Mouse (Mus musculus): ENCODE data around the gene Gm21762.
"Not testable (repeated sequence)": the region's sequence is repeated elsewhere in the genome, so short reads cannot be mapped to it uniquely, and the experiment has no call there.

- TF ChIP-seq GATA1, TAL1 (IDR thresholded peaks at IDR 0.05; ENCODE audit: low read length): not testable (repeated sequence)
Observed at GRCm38 (mm10) chr13:120172133-120172532, 43.6 kb downstream of the Gm21762 start, which contains the start of gene Gm21818.

Data from erythroblast, embryonic 14.5 days (primary cell).